Mouse (Mus musculus): ENCODE data around the gene Slc26a3. TPM values are rescaled to one million over a fixed set of nuclear protein-coding genes. Genes with fewer than 3 reads are reported as not detected.

Gene Slc26a3
- 0.07 TPM in 1 of 2 replicates, not detected in the other for polyA plus RNA-seq (2016; fragmentation: Nextera tagmentation; extraction: Ambion mirVana)

- no peaks in the 10 kb centered on the region for H3K36me3 ChIP-seq
- no peaks in the 10 kb centered on the region for H3K9me3 ChIP-seq
- WGBS: 85% methylated on average over 3 of the region's 3 CpGs
- no peaks in the 10 kb centered on the region for H3K27me3 ChIP-seq (ENCODE audit: insufficient read depth, poor library complexity, severe bottlenecking)
- H3K27ac ChIP-seq: no peak within 1 kb of the TSS
- H3K4me3 ChIP-seq: no peak within 1 kb of the TSS
- H3K4me1 ChIP-seq (replicated peaks): no peaks in the 10 kb centered on the region
- DNase-seq (ENCODE audit: low spot score): no peak
Measured at GRCm38 (mm10) chr12:31390571-31390970, at the start of gene Slc26a3. TSS of gene Slc26a3 (plus strand) at chr12:31390871.

GRCm38 (mm10) chr12:31350191-31350943 lies 40.3 kb upstream of the Slc26a3 start:
- Histone ChIP-seq H3K27me3 (ENCODE audit: insufficient read depth, poor library complexity, severe bottlenecking) (no peaks in the 10 kb centered on the region), H3K4me3 (peak overlapping the region; percentile 99), H3K4me1 (replicated peaks) (peaks cover 16% of the 10 kb centered on the region), H3K36me3 (peaks cover 28% of the 10 kb centered on the region), H3K27ac (peak overlapping the region; percentile 94), H3K9me3 (no peaks in the 10 kb centered on the region)
- 33% methylated on average over 15 of the region's 15 CpGs for WGBS
- DNase-seq (ENCODE audit: low spot score): no peak

- 0 out of 2 replicates have a peak, but pooled peaks cover 5% of the 10 kb centered on the region for H3K9me3 ChIP-seq
- H3K36me3 ChIP-seq: peaks cover 28% of the 10 kb centered on the region
- peak within 1 kb of the TSS; percentile 94 for H3K27ac ChIP-seq
- peaks cover 16% of the 10 kb centered on the region for H3K4me1 ChIP-seq (replicated peaks)
- H3K27me3 ChIP-seq (ENCODE audit: insufficient read depth, poor library complexity, severe bottlenecking): no peaks in the 10 kb centered on the region
- peak within 1 kb of the TSS; percentile 99 for H3K4me3 ChIP-seq
- 5% methylated on average over 66 of the region's 66 CpGs for WGBS
- DNase-seq (ENCODE audit: low spot score): peak; percentile 96
Measured at GRCm38 (mm10) chr12:31350944-31351928, 39.4 kb upstream of the Slc26a3 start, which contains the start of gene Dld. TSS of gene Dld (minus strand) at chr12:31351453.

- Histone ChIP-seq H3K9me3 (no peaks in the 10 kb centered on the region), H3K27me3 (ENCODE audit: insufficient read depth, poor library complexity, severe bottlenecking) (no peaks in the 10 kb centered on the region), H3K4me1 (replicated peaks) (0 out of 2 replicates have a peak, but pooled peaks cover 4% of the 10 kb centered on the region), H3K4me3 (no peak overlapping the region), H3K36me3 (no peaks in the 10 kb centered on the region), H3K27ac (no peak overlapping the region)
- DNase-seq (ENCODE audit: low spot score): no peak
- WGBS: 80% methylated on average over 3 of the region's 3 CpGs
Measured at GRCm38 (mm10) chr12:31366428-31366827, 24.2 kb upstream of the Slc26a3 start.

GRCm38 (mm10) chr12:31367721-31368120 lies 22.9 kb upstream of the Slc26a3 start:
- H3K4me1 ChIP-seq (replicated peaks): 0 out of 2 replicates have a peak, but pooled peaks cover 4% of the 10 kb centered on the region
- no peaks in the 10 kb centered on the region for H3K27me3 ChIP-seq (ENCODE audit: insufficient read depth, poor library complexity, severe bottlenecking)
- no peaks in the 10 kb centered on the region for H3K9me3 ChIP-seq
- H3K36me3 ChIP-seq: no peaks in the 10 kb centered on the region
- H3K4me3 ChIP-seq: no peak overlapping the region
- H3K27ac ChIP-seq: no peak overlapping the region
- no peak for DNase-seq (ENCODE audit: low spot score)
- WGBS: 83% methylated on average over 5 of the region's 5 CpGs

- no peak overlapping the region for H3K4me3 ChIP-seq
- H3K27me3 ChIP-seq (ENCODE audit: insufficient read depth, poor library complexity, severe bottlenecking): no peaks in the 10 kb centered on the region
- no peaks in the 10 kb centered on the region for H3K36me3 ChIP-seq
- no peak for DNase-seq (ENCODE audit: low spot score)
- 0 out of 2 replicates have a peak, but pooled peaks cover 4% of the 10 kb centered on the region for H3K4me1 ChIP-seq (replicated peaks)
- H3K27ac ChIP-seq: no peak overlapping the region
- WGBS: 95% methylated on average over 1 of the region's 1 CpGs
- H3K9me3 ChIP-seq: no peaks in the 10 kb centered on the region
Measured at GRCm38 (mm10) chr12:31369118-31369517, 21.6 kb upstream of the Slc26a3 start.

- no peak overlapping the region for H3K27ac ChIP-seq
- H3K4me1 ChIP-seq (replicated peaks): 0 out of 2 replicates have a peak, but pooled peaks cover 5% of the 10 kb centered on the region
- no peaks in the 10 kb centered on the region for H3K36me3 ChIP-seq
- H3K4me3 ChIP-seq: no peak overlapping the region
- DNase-seq (ENCODE audit: low spot score): no peak
- no peaks in the 10 kb centered on the region for H3K27me3 ChIP-seq (ENCODE audit: insufficient read depth, poor library complexity, severe bottlenecking)
- no peaks in the 10 kb centered on the region for H3K9me3 ChIP-seq
- 88% methylated on average over 7 of the region's 7 CpGs for WGBS
Measured at GRCm38 (mm10) chr12:31369656-31370055, 21.0 kb upstream of the Slc26a3 start.

- Histone ChIP-seq H3K27ac (no peak overlapping the region), H3K4me3 (no peak overlapping the region), H3K36me3 (no peaks in the 10 kb centered on the region), H3K4me1 (replicated peaks) (peaks cover 13% of the 10 kb centered on the region; the same call in 1 of the 2 replicates), H3K9me3 (no peaks in the 10 kb centered on the region), H3K27me3 (ENCODE audit: insufficient read depth, poor library complexity, severe bottlenecking) (no peaks in the 10 kb centered on the region)
- DNase-seq (ENCODE audit: low spot score): peak; percentile 57
- WGBS: 40% methylated on average over 9 of the region's 9 CpGs
Measured at GRCm38 (mm10) chr12:31374603-31375282, 15.9 kb upstream of the Slc26a3 start.

GRCm38 (mm10) chr12:31375283-31375615 lies 15.4 kb upstream of the Slc26a3 start:
- Histone ChIP-seq H3K27ac (no peak overlapping the region), H3K9me3 (no peaks in the 10 kb centered on the region), H3K4me1 (replicated peaks) (peaks cover 13% of the 10 kb centered on the region; the same call in 1 of the 2 replicates), H3K36me3 (no peaks in the 10 kb centered on the region), H3K27me3 (ENCODE audit: insufficient read depth, poor library complexity, severe bottlenecking) (no peaks in the 10 kb centered on the region), H3K4me3 (no peak overlapping the region)
- WGBS: 78% methylated on average over 4 of the region's 4 CpGs
- no peak for DNase-seq (ENCODE audit: low spot score)

- peaks cover 13% of the 10 kb centered on the region; the same call in 1 of the 2 replicates for H3K4me1 ChIP-seq (replicated peaks)
- DNase-seq (ENCODE audit: low spot score): peak; percentile 34
- 20% methylated on average over 13 of the region's 13 CpGs for WGBS
Measured at GRCm38 (mm10) chr12:31376326-31376950, 14.2 kb upstream of the Slc26a3 start.

GRCm38 (mm10) chr12:31377241-31377640 lies 13.4 kb upstream of the Slc26a3 start:
- peaks cover 13% of the 10 kb centered on the region; the same call in 1 of the 2 replicates for H3K4me1 ChIP-seq (replicated peaks)
- DNase-seq (ENCODE audit: low spot score): no peak
- 81% methylated on average over 11 of the region's 11 CpGs for WGBS

More at GRCm38 (mm10) chr12:31376326-31376950, 14.2 kb upstream of the Slc26a3 start:
- Histone ChIP-seq H3K4me3 (peak overlapping the region; percentile 43), H3K27me3 (ENCODE audit: insufficient read depth, poor library complexity, severe bottlenecking) (no peaks in the 10 kb centered on the region), H3K27ac (peak overlapping the region; percentile 45; the same call in 1 of the 2 replicates), H3K9me3 (no peaks in the 10 kb centered on the region), H3K36me3 (no peaks in the 10 kb centered on the region)

GRCm38 (mm10) chr12:31380878-31381277 lies 9.8 kb upstream of the Slc26a3 start:
- no peaks in the 10 kb centered on the region for H3K9me3 ChIP-seq
- peaks cover 7% of the 10 kb centered on the region; the same call in 1 of the 2 replicates for H3K4me1 ChIP-seq (replicated peaks)
- no peak for DNase-seq (ENCODE audit: low spot score)
- no peak overlapping the region for H3K4me3 ChIP-seq
- no peaks in the 10 kb centered on the region for H3K27me3 ChIP-seq (ENCODE audit: insufficient read depth, poor library complexity, severe bottlenecking)
- no peaks in the 10 kb centered on the region for H3K36me3 ChIP-seq
- WGBS: 50% methylated on average over 2 of the region's 2 CpGs
- H3K27ac ChIP-seq: no peak overlapping the region

More at GRCm38 (mm10) chr12:31377241-31377640, 13.4 kb upstream of the Slc26a3 start:
- Histone ChIP-seq H3K9me3 (no peaks in the 10 kb centered on the region), H3K4me3 (no peak overlapping the region), H3K27ac (no peak overlapping the region), H3K36me3 (no peaks in the 10 kb centered on the region), H3K27me3 (ENCODE audit: insufficient read depth, poor library complexity, severe bottlenecking) (no peaks in the 10 kb centered on the region)
